Mouse (Mus musculus): ENCODE results near the gene Poln. TPM values are rescaled to one million over a fixed set of nuclear protein-coding genes. Genes with fewer than 3 reads are reported as not detected.

Poln gene
- polyA plus RNA-seq, 2 experiments = 0.32 to 0.57 TPM

- no peak for ATAC-seq (ENCODE audit: insufficient read depth)
- no peak for DNase-seq (ENCODE audit: low read depth in 3 of 3, low spot score in 3 of 3)
- H3K36me3 ChIP-seq (replicated peaks; ENCODE audit: control insufficient read depth, insufficient read depth, low read depth) = no peaks in the 10 kb centered on the region
- TF ChIP-seq EP300 (IDR thresholded peaks at IDR 0.05; ENCODE audit: low read depth) (no peak), CTCF (IDR thresholded peaks at IDR 0.05; ENCODE audit: low read depth) (no peak)
- H3K4me2 ChIP-seq (ENCODE audit: low read depth) = no peak overlapping the region
- H3K27ac ChIP-seq = no peak overlapping the region
- H3K27me3 ChIP-seq (ENCODE audit: control insufficient read depth, insufficient read depth, low read length) = no peaks in the 10 kb centered on the region
- H3K9ac ChIP-seq (replicated peaks) = no peak overlapping the region
- WGBS (ENCODE audit: insufficient replicate concordance) = 92% methylated on average over 2 of the region's 2 CpGs
- no peaks in the 10 kb centered on the region for H3K9me3 ChIP-seq (ENCODE audit: control insufficient read depth, low read length)
- no peak overlapping the region for H3K4me3 ChIP-seq (ENCODE audit: insufficient read depth in 1 of 2, low read depth in 2 of 2, low read length in 2 of 2)
- H3K4me1 ChIP-seq (replicated peaks; ENCODE audit: control insufficient read depth in 2 of 2, insufficient read depth in 2 of 2, low read length in 1 of 2) = no peaks in the 10 kb centered on the region
Observed at GRCm38 (mm10) chr5:34177091-34177490, 7.8 kb upstream of the Poln start.

- H3K4me3 ChIP-seq (ENCODE audit: insufficient read depth in 1 of 2, low read depth in 2 of 2, low read length in 2 of 2) = no peak overlapping the region
- TF ChIP-seq CTCF (IDR thresholded peaks at IDR 0.05; ENCODE audit: low read depth) (no peak), EP300 (IDR thresholded peaks at IDR 0.05; ENCODE audit: low read depth) (no peak)
- WGBS (ENCODE audit: insufficient replicate concordance) = 79% methylated on average over 10 of the region's 10 CpGs
Observed at GRCm38 (mm10) chr5:34176691-34177090, 7.4 kb upstream of the Poln start.

GRCm38 (mm10) chr5:34175403-34175694 lies 6.1 kb upstream of the Poln start:
- no peaks in the 10 kb centered on the region for H3K27me3 ChIP-seq (ENCODE audit: control insufficient read depth, insufficient read depth, low read length)
- no peak overlapping the region for H3K9ac ChIP-seq (replicated peaks)
- H3K4me3 ChIP-seq (ENCODE audit: insufficient read depth in 1 of 2, low read depth in 2 of 2, low read length in 2 of 2) = no peak overlapping the region
- no peak overlapping the region for H3K27ac ChIP-seq
- H3K4me2 ChIP-seq (ENCODE audit: low read depth) = no peak overlapping the region
- WGBS (ENCODE audit: insufficient replicate concordance) = 67% methylated on average over 5 of the region's 5 CpGs
- H3K9me3 ChIP-seq (ENCODE audit: control insufficient read depth, low read length) = no peaks in the 10 kb centered on the region
- TF ChIP-seq EP300 (IDR thresholded peaks at IDR 0.05; ENCODE audit: low read depth) = no peak
- TF ChIP-seq CTCF (IDR thresholded peaks at IDR 0.05; ENCODE audit: low read depth) = no peak
- DNase-seq (ENCODE audit: low read depth in 3 of 3, low spot score in 3 of 3) = no peak
- no peaks in the 10 kb centered on the region for H3K36me3 ChIP-seq (replicated peaks; ENCODE audit: control insufficient read depth, insufficient read depth, low read depth)
- no peak for ATAC-seq (ENCODE audit: insufficient read depth)
- peaks cover 0 to 2% of the 10 kb centered on the region in 2 experiments; a peak in 1 of 4 replicates for H3K4me1 ChIP-seq (replicated peaks; ENCODE audit: control insufficient read depth in 2 of 2, insufficient read depth in 2 of 2, low read length in 1 of 2)

More at GRCm38 (mm10) chr5:34176691-34177090, 7.4 kb upstream of the Poln start:
- Histone ChIP-seq H3K27ac (no peak overlapping the region), H3K27me3 (ENCODE audit: control insufficient read depth, insufficient read depth, low read length) (no peaks in the 10 kb centered on the region), H3K9me3 (ENCODE audit: control insufficient read depth, low read length) (no peaks in the 10 kb centered on the region), H3K9ac (replicated peaks) (no peak overlapping the region), H3K4me2 (ENCODE audit: low read depth) (no peak overlapping the region), H3K4me1 (replicated peaks; ENCODE audit: control insufficient read depth in 2 of 2, insufficient read depth in 2 of 2, low read length in 1 of 2) (no peaks in the 10 kb centered on the region), H3K36me3 (replicated peaks; ENCODE audit: control insufficient read depth, insufficient read depth, low read depth) (no peaks in the 10 kb centered on the region)
- DNase-seq (ENCODE audit: low read depth in 3 of 3, low spot score in 3 of 3) (no peak), ATAC-seq (ENCODE audit: insufficient read depth) (no peak)

GRCm38 (mm10) chr5:34174550-34175402 lies 5.5 kb upstream of the Poln start:
- H3K27me3 ChIP-seq (ENCODE audit: control insufficient read depth, insufficient read depth, low read length) = no peaks in the 10 kb centered on the region
- H3K27ac ChIP-seq = no peak overlapping the region
- H3K9ac ChIP-seq (replicated peaks) = no peak overlapping the region
- 64% methylated on average over 5 of the region's 5 CpGs for WGBS (ENCODE audit: insufficient replicate concordance)
- no peaks in the 10 kb centered on the region for H3K9me3 ChIP-seq (ENCODE audit: control insufficient read depth, low read length)
- no peak overlapping the region for H3K4me3 ChIP-seq (ENCODE audit: insufficient read depth in 1 of 2, low read depth in 2 of 2, low read length in 2 of 2)
- H3K4me2 ChIP-seq (ENCODE audit: low read depth) = no peak overlapping the region
- ATAC-seq (ENCODE audit: insufficient read depth) = no peak
- DNase-seq (ENCODE audit: low read depth in 3 of 3, low spot score in 3 of 3) = no peak
- H3K4me1 ChIP-seq (replicated peaks; ENCODE audit: control insufficient read depth in 2 of 2, insufficient read depth in 2 of 2, low read length in 1 of 2) = peaks cover 0 to 5% of the 10 kb centered on the region in 2 experiments; a peak in 2 of 4 replicates
- H3K36me3 ChIP-seq (replicated peaks; ENCODE audit: control insufficient read depth, insufficient read depth, low read depth) = no peaks in the 10 kb centered on the region
- TF ChIP-seq CTCF (IDR thresholded peaks at IDR 0.05; ENCODE audit: low read depth) (no peak), EP300 (IDR thresholded peaks at IDR 0.05; ENCODE audit: low read depth) (no peak)

GRCm38 (mm10) chr5:34174021-34174420 lies 4.8 kb upstream of the Poln start:
- TF ChIP-seq CTCF (IDR thresholded peaks at IDR 0.05; ENCODE audit: low read depth) (no peak), EP300 (IDR thresholded peaks at IDR 0.05; ENCODE audit: low read depth) (no peak)
- Histone ChIP-seq H3K27ac (no peak overlapping the region), H3K4me1 (replicated peaks; ENCODE audit: control insufficient read depth in 2 of 2, insufficient read depth in 2 of 2, low read length in 1 of 2) (peaks cover 0 to 7% of the 10 kb centered on the region in 2 experiments; a peak in 2 of 4 replicates), H3K9ac (replicated peaks) (no peak overlapping the region), H3K4me2 (ENCODE audit: low read depth) (no peak overlapping the region), H3K4me3 (ENCODE audit: insufficient read depth in 1 of 2, low read depth in 2 of 2, low read length in 2 of 2) (no peak overlapping the region), H3K36me3 (replicated peaks; ENCODE audit: control insufficient read depth, insufficient read depth, low read depth) (no peaks in the 10 kb centered on the region), H3K9me3 (ENCODE audit: control insufficient read depth, low read length) (no peaks in the 10 kb centered on the region), H3K27me3 (ENCODE audit: control insufficient read depth, insufficient read depth, low read length) (no peaks in the 10 kb centered on the region)
- DNase-seq (ENCODE audit: low read depth in 3 of 3, low spot score in 3 of 3) (no peak), ATAC-seq (ENCODE audit: insufficient read depth) (no peak)
- 64% methylated on average over 2 of the region's 2 CpGs for WGBS (ENCODE audit: insufficient replicate concordance)

Data from liver, embryonic 14.5 days (tissue).